Comparison of ENCODE assay signal across 14 mouse cellular contexts in genomic region chr4:32408535-32408934, GRCm38 (mm10).
"Had no signal": no experiment of that assay in that cellular context is flagged by ENCODE, and none has a peak within 500 bp of the region (broad histone marks: within the 10 kb centered on the region; RNA-seq: fewer than 3 reads in every experiment).

No protein-coding gene starts in this region.

- H3K4me2 ChIP-seq: lung, embryonic 14.5 days; midbrain, embryonic 12.5 days; neural tube, embryonic 12.5 days; stomach, embryonic 15.5 days had no signal

- H3K4me3 ChIP-seq: megakaryocyte, embryonic 14.5 days; midbrain, embryonic 12.5 days; neural tube, embryonic 12.5 days; stomach, embryonic 15.5 days had no signal

- H3K27me3 ChIP-seq: midbrain, embryonic 12.5 days; neural tube, embryonic 12.5 days; stomach, embryonic 15.5 days had no signal

- ATAC-seq: midbrain, embryonic 16.5 days had no signal

- H3K9me3 ChIP-seq: megakaryocyte, embryonic 14.5 days; midbrain, embryonic 12.5 days; neural tube, embryonic 12.5 days; stomach, embryonic 15.5 days had no signal

- H3K36me3 ChIP-seq: midbrain, embryonic 12.5 days; neural tube, embryonic 12.5 days; stomach, embryonic 15.5 days had no signal

- DNase-seq: lung, adult 18-20 months; lung, embryonic 14.5 days; lung, postnatal 10 days; lung, postnatal 4 days; midbrain, embryonic 14.5 days; right cerebral cortex, postnatal 14 days; thymus, adult 2 months; thymus, postnatal 25 days; thymus, postnatal 4 days had no signal

- H3K27ac ChIP-seq: midbrain, embryonic 12.5 days; neural tube, embryonic 12.5 days had no signal
